Mouse (Mus musculus): Measurements from ENCODE around the gene Sema3f.

Gene Sema3f

GRCm38 (mm10) chr9:107633661-107634405 lies 76.4 kb downstream of the Sema3f start:
- DNase-seq (ENCODE audit: low read depth, low spot score), result no peak

DNA sequence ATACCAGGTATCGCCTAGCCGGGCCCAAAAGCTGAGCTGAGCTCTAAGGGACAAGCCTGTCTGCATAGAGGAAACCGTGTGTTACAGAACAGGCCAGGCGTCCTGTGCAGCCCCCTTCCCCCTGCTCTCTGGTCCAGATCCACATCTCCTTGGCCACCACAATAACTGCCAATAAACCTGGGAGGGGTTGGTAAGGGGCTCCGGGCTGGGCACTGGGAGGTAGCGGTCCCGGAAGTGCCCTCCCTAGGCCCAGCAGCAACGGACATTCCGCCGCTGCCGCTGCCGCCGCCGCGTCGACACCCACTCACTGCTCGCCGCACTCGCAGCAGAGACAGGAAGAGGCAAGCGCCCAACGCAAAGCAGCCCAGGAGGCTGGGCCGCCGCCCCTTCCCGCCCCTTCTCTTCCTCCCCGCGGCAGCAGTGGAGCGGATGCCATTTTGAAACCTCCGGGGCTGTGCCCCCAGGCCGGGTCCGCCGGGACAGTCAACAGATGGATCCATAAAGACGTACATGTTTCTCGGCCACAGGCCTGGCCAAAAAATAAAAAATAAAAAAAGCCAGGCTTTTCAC lies 77.1 kb downstream of the Sema3f start:
- DNase-seq (ENCODE audit: low read depth, low spot score), result no peak

DNA sequence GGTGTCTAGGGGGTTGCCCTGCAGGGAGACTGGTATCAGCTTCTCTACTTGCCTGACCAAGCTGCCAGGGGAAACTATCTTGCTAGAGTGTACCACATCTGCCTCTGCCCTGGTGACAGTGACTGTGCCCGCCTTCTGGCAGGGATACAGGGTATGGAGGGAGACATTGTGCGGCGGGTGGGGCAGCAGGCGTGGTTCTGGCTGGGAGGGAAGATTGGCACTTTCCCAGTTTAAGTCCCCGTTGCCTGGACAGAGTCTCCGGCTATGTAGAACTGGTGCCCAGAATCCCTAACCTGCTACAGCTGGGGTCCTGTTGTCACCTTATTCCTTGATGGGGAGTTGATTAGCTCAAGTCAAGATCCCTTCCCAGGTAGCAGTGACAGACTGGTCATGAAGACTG lies 77.8 kb downstream of the Sema3f start:
- DNase-seq (ENCODE audit: low read depth, low spot score), result no peak

- DNase-seq (ENCODE audit: low read depth, low spot score), result no peak
These were observed 78.4 kb downstream of the Sema3f start for GRCm38 (mm10) chr9:107631861-107632260.
